Mouse (Mus musculus) T-cell, adult 2 months (primary cell): Measurements from ENCODE around the gene Atxn2.

Source experiments
- DNase-seq: peaks from one replicate; pipeline ENCODE4 v3.0.0; 2022; ENCODE audit warnings: low spot score

Atxn2 gene

GRCm38 (mm10) chr5:121861964-121862363 lies 150.8 kb downstream of the Atxn2 start:
- no peak for DNase-seq

GRCm38 (mm10) chr5:121864330-121864729 lies 153.2 kb downstream of the Atxn2 start:
- DNase-seq, result no peak
